Mouse (Mus musculus) natural killer cell, adult 2 months (primary cell): Measurements from ENCODE around the gene Slc8b1.
A peak's percentile ranks its signal among the peaks of the same experiment; 100 is the strongest.

ENCODE experiments used
- DNase-seq, 2 experiments: peaks; one replicate each; pipeline ENCODE4 v3.0.0; 2022; ENCODE audit warnings: low spot score in 2 of 2

The Slc8b1 gene

DNA sequence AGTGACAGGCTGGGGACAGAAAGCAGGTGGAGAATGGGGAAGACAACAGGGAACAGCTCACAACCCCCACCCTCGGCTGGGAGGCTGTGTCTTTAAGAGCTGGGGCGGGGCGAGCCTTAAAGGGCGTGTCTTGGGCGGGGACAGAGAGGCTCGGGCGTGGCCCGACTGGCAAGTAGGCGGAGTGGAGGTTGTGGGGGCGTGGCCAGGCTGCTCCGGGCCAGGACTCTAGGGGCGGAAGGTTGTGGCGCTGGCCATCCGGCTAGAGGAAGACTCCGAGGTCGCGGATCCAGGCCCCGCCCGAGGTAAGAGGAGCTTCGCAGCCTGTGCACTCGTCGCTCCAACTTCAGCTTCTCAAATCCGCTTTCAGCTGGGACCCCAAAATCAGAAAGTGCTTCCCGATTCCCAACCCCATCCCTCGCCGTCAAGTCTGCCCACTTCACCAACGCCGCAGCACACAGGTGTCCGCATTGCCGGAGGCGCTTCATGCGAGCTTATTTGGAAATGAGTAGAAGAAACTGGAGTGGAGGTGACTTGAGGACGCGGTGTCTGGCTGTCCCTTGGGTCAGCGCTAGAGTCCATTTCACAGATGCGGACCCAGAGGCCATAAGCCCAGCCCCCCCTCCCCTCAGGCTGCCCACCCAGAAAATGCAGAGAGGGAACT, at the start of gene Slc8b1:
TSS of gene Slc8b1 (plus strand) at position 187 of the 661 bp plus-strand sequence.
- DNase-seq = peak; percentile 96 to 97

DNA sequence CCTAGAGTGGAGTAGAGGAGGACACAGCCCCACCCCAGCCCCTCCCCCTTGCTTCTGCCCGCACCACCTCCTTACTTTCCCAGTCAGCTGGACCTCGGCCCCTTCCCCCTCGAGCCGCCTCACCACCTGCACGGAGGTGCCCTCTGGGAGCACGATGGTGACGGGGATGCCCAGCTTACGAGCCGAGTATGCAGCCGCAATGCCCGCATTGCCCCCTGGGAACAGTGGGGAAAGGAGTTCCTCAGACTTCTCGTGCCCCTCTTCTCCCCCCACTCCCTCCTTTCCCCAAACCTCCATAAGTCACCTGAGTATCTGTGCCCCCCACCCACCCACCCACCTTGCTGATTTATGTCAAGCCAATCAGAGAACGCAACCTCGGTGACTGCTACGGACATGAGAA, 49.1 kb upstream of the Slc8b1 start:
- DNase-seq = no peak

DNA sequence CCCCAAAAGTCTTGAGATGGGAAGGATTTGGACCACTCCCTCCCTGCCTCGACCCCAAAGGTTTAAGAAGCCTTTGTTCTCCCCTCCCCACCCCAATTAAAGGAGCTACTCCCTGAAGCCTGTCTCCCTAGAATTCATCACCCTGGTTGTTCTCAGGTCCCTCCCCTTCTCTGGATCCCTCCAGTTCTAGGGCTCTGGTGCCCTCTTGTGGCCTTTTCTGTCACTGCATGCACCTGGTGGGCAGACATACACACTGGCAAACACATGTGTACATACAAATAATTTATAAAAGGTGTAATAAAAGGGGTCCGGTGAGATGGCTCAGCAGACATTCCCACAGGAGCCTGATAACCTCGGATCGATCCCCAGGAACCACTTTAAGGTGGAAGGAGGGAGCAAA, 46.6 kb upstream of the Slc8b1 start:
- no peak for DNase-seq

DNA sequence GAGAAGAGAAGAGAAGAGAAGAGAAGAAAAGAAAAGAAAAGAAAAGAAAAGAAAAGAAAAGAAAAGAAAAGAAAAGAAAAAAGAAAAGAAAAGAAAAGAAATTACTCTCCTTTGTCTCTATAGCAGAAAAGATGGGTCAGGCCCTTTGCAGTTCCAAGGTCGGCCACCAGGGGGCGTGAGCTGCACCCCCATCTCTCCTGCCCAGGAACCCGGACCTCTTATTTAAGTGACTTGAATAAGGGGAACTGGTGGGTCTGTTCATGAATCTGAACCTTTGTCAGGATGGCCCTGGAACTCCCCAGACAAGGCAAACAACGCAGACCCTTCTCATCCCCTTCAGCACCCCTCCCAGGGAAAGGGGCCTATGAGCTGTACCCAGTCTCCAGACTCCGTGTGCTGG, 45.9 kb upstream of the Slc8b1 start:
- DNase-seq = peak; percentile 38 to 66

DNA sequence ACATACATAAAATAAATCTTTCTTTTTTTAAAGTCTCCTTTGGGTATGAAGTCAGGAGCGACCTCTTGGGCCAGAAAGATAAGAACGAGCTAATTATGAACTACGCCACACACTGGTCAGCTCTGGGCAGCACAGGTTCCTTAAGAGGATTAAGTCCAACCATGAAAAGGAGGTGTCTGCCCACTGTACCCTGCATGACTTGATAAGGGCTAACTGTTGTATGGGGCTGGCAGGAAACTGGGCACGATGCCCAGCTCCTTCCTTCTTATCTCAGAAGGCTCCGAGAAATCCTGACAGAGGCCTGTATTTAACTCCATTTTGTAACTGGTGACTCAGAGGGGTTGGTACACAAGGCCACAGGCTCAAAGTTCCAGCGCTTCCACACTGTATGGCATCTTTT, 45.1 kb upstream of the Slc8b1 start:
- no peak for DNase-seq

DNA sequence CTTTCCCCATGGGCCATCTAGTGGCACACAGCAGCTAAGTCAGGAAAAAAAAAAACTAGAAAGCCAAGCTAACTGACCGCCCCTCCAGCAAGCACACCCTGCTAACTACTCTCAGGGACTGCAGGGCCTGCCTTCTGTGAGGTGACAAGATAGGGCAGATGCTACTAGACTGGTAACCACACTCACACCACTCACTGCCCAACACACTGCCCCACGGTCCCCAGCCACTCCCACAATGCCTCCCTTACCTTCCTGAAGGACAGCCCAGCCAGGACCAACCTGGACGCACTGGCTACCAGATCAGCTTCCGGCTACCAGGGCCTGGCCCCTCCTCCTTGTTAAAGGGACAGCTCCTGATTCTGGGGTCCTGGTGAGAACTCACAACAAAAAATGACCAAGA, 43.9 kb upstream of the Slc8b1 start:
- DNase-seq = no peak

DNA sequence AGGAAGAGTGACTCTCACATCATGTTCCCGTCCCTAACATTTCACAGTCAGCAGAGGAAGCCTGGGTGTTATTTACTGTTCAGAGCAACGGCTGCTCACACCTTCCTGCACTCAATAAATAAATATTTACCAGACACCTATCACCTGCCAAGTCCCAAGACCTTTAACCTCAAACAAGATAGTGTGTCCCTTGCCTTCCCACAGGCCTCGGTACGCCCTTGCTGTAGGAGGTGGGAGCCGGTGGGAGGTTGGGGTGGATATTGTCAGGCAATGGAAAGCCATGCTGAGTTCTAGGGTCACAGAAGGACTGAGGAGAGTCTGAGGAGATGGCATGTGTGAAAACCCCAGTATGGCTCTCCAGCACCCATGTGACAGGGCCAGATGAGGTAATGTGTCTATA, 42.6 kb upstream of the Slc8b1 start:
- no peak for DNase-seq

DNA sequence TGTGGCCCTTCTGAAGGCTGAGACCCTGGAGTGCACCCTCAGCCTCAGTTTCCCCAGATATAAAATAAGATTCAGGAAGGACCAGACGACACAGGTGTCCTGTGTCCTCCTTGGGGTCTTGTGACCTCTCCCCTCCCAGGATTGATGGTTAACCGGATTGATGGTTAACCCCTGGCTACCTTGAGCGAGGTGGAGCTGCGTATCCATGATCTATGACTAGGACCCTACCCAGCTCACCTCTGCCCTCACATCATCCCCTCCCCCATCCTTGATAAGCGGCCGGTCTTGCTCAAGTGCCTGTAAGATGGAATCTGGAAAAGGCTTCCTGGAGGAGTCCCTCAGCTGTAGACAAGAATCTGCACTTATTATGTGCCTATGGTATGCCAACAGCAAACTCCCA, 42.1 kb upstream of the Slc8b1 start:
- DNase-seq = no peak

DNA sequence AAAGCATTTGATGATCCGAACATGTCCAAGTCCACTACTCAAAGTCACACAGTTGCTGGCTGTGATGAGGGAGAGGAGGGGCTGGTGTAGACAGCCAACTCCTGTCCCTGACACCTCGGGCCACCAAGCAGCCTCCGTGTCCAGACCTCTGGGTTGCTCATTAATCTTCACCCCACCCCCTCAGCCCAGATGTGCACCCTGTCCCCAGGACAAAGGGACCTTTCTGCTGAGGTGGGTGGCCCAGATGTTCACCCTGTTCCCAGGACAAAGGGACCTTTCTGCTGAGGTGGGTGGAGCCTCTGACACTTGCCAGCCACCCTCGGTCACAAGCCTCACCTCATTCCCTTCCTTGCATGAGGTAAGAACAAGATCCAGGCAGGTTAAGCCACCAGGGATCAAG, 39.4 kb upstream of the Slc8b1 start:
- no peak for DNase-seq

DNA sequence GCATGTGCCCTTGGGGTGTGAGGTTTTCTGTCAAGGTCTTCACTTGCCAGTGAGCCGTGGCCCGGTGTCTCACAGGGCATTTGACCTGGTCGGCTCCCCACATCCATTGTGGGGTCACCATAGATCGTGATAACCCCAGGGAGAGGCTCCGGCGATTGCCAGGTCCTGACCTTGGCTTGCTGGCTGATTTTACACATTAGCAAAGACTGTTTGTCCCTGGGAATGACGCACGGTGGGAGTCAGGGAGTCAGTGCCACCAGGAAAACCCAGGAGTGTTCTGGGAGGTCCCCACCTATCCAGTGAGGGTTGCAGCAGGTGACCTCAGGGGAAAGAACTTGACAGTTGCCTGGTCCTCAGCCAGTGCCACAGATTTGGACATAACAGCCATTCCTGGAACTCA, 38.2 kb upstream of the Slc8b1 start, which contains the start of gene Sdsl:
TSS of gene Sdsl (minus strand) at position 41 of the 400 bp plus-strand sequence.
- no peak for DNase-seq

DNA sequence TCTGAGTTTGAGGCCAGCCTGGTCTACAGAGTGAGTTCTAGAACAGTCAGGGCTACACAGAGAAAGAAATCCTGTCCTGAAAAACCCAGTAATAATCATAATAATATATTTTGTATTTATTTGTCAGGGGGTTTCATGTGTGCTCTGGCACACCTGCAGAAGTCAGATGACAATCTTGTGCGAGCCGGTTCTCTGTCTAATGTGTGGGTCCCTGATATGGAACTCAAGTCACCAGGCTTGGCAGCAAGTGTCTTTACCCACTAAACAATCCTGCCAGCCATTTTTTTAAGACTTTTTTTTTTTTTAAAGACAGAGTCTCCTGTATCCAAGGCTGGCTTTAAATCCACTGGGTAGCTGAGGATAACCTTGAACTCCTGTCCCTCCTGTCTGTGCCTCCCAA, 37.6 kb upstream of the Slc8b1 start:
- no peak for DNase-seq

DNA sequence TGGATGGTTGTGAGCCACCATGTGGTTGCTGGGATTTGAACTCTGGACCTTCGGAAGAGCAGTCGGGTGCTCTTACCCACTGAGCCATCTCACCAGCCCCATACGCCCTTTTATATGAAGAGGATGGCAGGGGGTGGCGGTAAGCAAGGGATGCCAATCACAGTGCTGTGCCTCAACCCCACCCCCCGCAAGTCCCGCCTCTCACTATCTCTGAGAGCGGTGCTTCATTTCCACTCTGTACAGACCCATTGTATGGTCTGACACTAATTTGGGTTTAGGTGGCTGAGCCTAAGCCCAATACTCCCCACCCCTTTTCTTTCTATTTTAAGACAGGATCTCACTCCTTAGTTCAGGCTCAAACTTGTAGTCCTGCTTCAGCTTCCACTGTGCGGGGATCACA, 35.1 kb upstream of the Slc8b1 start:
- no peak for DNase-seq

DNA sequence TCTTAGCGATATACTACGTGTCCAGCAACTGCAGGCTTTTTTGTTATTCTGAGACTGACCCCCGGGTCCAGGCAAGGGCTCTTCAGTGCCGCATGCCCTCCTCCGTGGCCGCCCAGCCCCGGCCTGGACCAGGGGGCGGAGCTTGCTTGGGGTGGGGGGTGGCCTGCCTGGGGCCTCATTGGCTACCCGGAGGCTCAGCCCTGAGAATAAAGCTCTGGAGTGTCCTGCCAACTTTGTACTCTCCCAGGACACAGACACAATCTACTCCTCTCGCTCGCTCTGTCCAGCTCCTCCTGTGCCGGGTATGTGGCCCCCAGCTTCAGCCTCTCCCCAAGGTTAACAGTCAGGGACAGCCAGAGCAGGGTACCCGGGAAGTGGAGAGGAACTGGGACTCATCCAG, 34.7 kb upstream of the Slc8b1 start, which contains the start of gene Sds:
TSS of gene Sds (plus strand) at position 231 of the 400 bp plus-strand sequence.
- DNase-seq = no peak

DNA sequence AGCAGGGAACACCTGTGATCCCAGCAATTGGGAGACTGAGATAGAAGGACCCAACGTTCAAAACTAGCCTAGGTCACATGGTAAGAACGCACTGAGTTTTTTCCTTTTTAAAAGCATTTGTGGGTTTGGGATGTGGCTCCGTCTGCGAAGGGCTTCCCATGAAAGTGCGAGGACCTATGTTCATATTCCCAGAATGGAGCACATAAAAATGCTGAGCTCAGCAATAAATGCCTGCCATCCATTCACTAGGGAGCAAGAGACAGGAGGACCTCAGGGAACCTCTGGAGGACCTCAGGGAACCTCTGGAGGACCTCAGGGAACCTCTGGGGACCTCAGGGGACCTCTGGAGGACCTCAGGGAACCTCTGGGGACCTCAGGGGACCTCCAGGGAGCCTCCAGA, 33.0 kb upstream of the Slc8b1 start:
- no peak for DNase-seq

DNA sequence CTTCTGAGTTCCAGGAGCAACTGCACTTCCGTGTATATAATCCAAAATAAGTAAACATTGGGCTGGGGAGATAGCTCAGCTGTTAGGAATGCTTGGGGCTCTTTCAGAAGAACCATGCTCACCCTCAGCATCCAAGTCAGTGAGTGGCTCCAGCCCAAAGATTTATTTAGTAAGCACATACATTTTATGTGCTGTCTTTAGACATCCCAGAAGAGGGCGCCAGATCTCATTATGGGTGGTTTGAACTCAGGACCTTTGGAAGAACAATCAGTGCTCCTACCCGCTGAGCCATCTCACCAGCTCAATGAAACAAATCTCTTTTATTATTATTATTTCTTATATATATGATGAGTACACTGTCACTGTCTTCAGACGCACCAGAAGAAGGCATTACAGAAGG, 31.4 kb upstream of the Slc8b1 start:
- no peak for DNase-seq

DNA sequence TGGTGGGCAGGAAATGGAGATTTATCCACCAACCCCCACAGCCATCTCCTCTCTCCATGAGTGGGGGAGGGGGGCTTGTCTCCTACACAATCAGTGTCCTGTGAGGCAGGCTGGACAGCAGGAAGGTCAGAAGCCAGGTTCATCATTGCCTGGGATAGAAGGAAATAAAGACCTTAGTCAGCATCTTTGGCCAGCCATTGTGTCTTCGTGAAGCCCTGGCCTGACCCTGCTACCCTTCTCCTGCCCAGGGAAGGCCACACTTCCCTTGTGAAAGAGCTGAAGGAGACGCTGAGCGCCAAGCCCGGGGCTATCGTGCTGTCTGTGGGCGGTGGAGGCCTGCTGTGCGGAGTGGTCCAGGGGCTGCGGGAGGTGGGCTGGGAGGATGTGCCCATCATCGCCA, 29.8 kb upstream of the Slc8b1 start:
- DNase-seq = no peak

DNA sequence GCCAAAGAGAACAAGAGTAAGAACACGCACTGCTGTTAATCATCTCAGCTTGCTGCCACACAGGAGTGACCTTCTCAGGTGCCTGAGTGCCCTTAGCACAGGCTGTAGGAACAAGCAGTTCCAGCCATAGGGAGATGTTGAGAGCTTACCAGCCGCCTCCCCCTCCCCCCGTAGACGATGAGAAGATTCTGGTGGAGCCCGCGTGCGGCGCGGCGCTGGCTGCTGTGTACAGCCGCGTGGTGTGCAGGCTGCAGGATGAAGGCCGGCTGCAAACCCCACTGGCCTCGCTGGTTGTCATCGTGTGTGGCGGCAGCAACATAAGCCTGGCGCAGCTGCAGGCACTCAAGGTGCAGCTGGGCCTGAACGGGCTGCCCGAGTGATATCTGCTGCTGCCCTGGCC, 27.6 kb upstream of the Slc8b1 start:
- DNase-seq = no peak

DNA sequence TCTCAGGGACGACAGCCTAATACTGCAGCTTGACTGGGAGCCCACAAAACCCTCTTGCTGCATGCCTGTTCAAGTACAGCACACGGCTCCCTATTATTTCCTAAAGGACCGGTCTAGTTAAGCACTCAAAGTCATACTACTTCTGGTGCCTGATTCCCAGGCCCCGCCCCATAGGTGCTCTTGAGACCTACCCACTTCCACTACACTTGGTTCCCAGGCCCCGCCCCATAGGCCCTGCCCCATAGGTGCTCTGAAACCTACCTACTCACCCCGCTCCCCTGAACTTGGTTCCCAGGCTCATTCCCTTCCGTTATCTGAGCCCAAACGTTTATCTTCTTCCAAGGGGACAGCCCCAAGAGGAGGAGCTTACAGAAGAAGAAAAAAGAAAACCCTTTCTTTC, 23.1 kb upstream of the Slc8b1 start:
- DNase-seq = no peak

DNA sequence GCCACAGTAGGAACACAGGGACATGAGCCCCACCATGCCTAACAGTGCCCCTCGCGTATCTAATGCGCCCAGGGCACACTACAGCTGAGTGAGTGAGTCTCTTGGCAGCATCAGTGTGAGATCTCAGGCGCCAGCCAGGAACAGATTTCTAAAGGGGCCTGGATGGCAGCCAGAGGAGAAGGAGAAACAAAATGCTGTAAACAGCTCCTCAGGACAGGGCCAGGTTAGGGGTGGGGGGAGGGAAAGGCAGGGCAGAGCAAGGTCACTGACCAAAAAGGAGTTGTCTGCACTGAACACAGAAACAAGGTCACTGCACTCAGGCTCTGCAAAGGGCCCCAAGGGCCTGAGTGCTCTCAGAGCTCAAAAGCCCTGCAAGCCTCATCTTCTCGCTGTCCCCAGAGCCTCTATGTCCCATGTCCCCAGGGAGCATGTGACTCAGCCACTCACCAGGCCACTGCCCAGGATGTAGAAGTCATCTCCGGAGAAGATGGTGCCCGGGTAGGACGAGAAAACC, 20.2 kb upstream of the Slc8b1 start:
- DNase-seq = no peak

DNA sequence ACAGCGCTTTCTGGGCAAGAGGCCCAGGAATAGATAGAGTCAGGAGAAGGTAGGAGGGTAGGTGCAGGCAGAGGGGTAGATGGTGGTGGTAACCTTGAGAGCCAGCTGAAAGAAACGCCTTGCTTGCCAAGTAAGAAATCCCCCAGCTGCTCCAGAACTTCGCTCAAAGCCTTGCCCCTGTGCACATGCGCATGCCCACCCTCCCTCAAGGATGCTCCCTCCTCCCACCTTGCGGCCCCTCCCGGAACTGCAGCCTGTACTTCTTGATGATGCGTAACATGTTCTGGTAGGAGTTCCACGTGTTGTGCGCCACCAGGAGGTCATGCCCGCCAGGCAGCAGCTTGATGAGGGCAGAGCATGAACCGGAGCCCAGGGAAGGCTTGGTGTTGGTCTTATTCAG, 18.5 kb upstream of the Slc8b1 start:
- DNase-seq = no peak

DNA sequence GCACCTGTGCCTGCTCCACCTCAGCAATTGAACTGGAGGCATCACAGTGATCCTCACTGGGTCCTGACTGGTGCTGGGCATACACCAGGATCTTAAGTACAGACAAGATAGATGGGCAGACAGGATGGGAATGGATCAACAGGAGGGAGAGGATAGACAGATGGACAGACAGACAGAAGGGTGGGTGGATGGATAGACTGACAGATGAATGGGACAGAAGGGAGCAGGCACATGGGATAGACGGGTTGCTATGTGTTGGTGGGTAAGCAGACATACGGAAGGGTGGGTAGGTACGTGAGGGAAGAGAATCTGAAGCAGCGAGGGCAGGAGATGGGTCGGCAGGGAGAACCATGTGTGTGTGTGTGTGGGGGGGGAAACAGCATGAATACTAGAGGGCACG, 17.5 kb upstream of the Slc8b1 start:
- no peak for DNase-seq

DNA sequence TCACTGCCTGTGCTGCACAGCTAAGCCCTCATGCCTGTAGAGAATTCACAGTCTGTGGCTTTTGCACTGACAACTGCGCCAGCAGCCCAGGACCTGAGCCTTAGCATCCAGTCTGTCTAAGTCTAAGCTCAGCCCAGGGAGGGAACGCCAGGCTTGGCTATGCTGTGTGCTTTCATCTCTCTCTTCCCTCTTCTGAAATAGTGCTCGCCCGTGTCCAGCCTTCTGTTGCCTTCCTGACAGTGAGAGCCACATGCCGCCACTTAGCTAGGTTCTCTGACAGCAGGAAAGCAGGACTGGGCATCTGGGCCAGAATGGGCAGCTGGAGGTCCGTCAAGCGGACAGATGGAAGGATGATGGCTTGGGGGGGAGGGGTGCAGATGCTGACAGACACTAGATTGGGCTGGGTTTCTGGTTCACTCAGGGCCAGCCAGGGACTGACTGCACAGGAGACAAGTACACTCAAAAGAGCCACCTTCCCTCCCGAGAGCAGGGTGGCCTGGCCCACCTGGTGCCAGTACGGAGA, 17.0 kb upstream of the Slc8b1 start:
- DNase-seq = no peak

DNA sequence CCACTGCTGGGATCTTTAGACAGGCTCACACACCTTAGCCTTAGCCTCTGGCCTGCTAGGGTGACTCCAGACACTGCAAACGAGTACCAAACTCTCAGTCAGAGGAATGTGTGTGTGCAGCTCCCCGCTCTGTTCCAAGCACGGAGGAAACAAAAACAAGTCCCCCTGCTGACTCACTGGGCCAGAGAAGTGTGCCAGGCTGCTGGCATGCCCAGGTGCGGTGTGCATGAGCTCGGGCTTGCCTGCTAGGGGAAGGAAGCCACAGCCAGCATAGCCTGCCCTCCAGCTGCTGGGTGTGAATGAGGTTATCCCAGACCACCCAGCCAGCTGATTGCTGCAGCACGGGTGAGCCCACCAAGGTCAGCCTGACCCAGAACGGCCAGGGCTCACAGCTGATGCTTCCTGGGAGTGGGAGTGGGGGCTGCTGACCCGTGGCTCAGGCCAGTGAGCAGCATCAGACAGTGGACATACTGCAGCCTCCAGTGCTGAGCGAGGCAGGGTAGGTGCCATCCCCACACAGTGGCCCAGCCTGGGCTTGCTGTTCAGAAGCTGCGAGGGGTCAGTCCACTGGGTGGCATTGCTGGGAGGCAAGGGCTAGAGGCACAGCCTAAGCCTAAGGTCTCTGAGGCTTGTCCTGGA, 15.8 kb upstream of the Slc8b1 start:
- DNase-seq = no peak
